Mouse (Mus musculus) myocyte (in vitro differentiated cells): Measurements from ENCODE around the gene Riox1. TPM values are rescaled to one million over a fixed set of nuclear protein-coding genes. Genes with fewer than 3 reads are reported as not detected.

Experiments used
- H3K27me3 ChIP-seq: one replicate; pipeline ENCODE4 v1.6.1; 2011; ENCODE audit not compliant: control insufficient read depth, insufficient read depth, insufficient read length
- H3K36me3 ChIP-seq: one replicate; pipeline ENCODE4 v1.6.1; 2011; ENCODE audit not compliant: control insufficient read depth, insufficient read depth
- H3K4me2 ChIP-seq: one replicate; pipeline ENCODE4 v1.6.1; 2011; ENCODE audit warnings: low read depth, control low read depth
- H3K4me3 ChIP-seq: one replicate; pipeline ENCODE4 v1.5.1; 2011; ENCODE audit warnings: mild to moderate bottlenecking, control low read depth, moderate library complexity
- H3K79me2 ChIP-seq: one replicate; pipeline ENCODE4 v1.6.1; 2011; ENCODE audit not compliant: control insufficient read depth, insufficient read depth
- H3ac ChIP-seq: one replicate; pipeline ENCODE4 v1.6.1; 2011; ENCODE audit not compliant: control insufficient read depth, insufficient read length
- CEBPB ChIP-seq: IDR thresholded peaks from 2 replicates; pipeline ENCODE4 v1.6.1; 2011; ENCODE audit warnings: mild to moderate bottlenecking, moderate library complexity; ENCODE audit not compliant: poor library complexity, insufficient read depth, severe bottlenecking
- E2F4 ChIP-seq: IDR thresholded peaks from one replicate; pipeline ENCODE4 v1.6.1; 2011; ENCODE audit warnings: mild to moderate bottlenecking, control low read depth, moderate library complexity; ENCODE audit not compliant: insufficient read depth
- MAX ChIP-seq: IDR thresholded peaks from one replicate; pipeline ENCODE4 v1.6.1; 2011; ENCODE audit warnings: low read depth, mild to moderate bottlenecking, control low read depth
- MYOD1 ChIP-seq, 3 experiments: IDR thresholded peaks; one replicate each; pipeline ENCODE4 v1.6.1; 2011; ENCODE audit warnings: control low read depth in 2 of 3, low read depth in 2 of 3, mild to moderate bottlenecking in 2 of 3, moderate library complexity in 1 of 3; ENCODE audit not compliant: insufficient read length in 2 of 3, control insufficient read depth in 1 of 3
- MYOG ChIP-seq, 3 experiments: IDR thresholded peaks; one replicate each; pipeline ENCODE4 v1.6.1; 2011; ENCODE audit warnings: control low read depth in 2 of 3, low read depth in 2 of 3, mild to moderate bottlenecking in 2 of 3; ENCODE audit not compliant: insufficient read length in 2 of 3, control insufficient read depth in 1 of 3, insufficient read depth in 1 of 3
- POLR2A ChIP-seq: IDR thresholded peaks from one replicate; pipeline ENCODE4 v1.6.1; 2011; ENCODE audit warnings: low read depth, mild to moderate bottlenecking, control low read depth, moderate library complexity; ENCODE audit not compliant: insufficient read length
- POLR2AphosphoS2 ChIP-seq: IDR thresholded peaks from one replicate; pipeline ENCODE4 v1.6.1; 2011; ENCODE audit warnings: low read depth, control low read depth; ENCODE audit not compliant: insufficient read length
- REST ChIP-seq: IDR thresholded peaks from one replicate; pipeline ENCODE4 v1.6.1; 2011; ENCODE audit warnings: mild to moderate bottlenecking, control low read depth, moderate library complexity; ENCODE audit not compliant: insufficient read depth, insufficient read length
- SRF ChIP-seq: IDR thresholded peaks from one replicate; pipeline ENCODE4 v1.6.1; 2011; ENCODE audit warnings: low read depth; ENCODE audit not compliant: control insufficient read depth, insufficient read length
- TCF12 ChIP-seq: IDR thresholded peaks from one replicate; pipeline ENCODE4 v1.6.1; 2011; ENCODE audit warnings: mild to moderate bottlenecking, control low read depth; ENCODE audit not compliant: poor library complexity, insufficient read depth, severe bottlenecking
- TCF3 ChIP-seq: IDR thresholded peaks from one replicate; pipeline ENCODE4 v1.6.1; 2011; ENCODE audit warnings: low read depth, control low read depth; ENCODE audit not compliant: insufficient read length
- USF1 ChIP-seq: IDR thresholded peaks from one replicate; pipeline ENCODE4 v1.6.1; 2011; ENCODE audit warnings: low read depth, mild to moderate bottlenecking, control low read depth, moderate library complexity
- polyA plus RNA-seq: library from polyadenylated mRNA; unstranded; fragments of >200 nt; fragmentation: generic; extraction: Trizol; gene quantifications from one replicate; pipeline ENCODE4 v1.2.1, GENCODE M21; 2012; ENCODE audit warnings: missing spikeins

The Riox1 gene
- polyA plus RNA-seq, 1 experiment = 14.2 TPM

DNA sequence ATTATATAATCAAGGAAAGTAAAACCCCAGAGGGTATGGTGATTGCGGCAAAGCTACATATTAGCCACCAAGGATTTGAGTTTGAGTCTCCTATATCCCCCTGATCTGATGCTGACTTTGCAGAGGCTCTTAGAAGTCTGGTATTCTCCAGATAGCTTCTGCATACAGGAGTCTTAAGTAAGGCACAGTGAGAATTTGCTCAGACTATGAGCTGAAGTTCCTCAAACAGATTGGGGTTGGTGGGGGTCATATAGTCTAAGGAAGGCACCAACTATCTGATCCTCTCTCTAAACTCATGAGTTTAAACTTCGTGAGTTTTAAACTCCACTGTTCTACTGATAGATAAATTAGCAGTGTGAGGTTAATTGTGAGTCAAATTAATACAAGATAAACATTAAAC is 11.1 kb upstream of the Riox1 start:
- H3K27me3 ChIP-seq = no peaks in the 10 kb centered on the region
- no peaks in the 10 kb centered on the region for H3K36me3 ChIP-seq
- no peak overlapping the region for H3ac ChIP-seq
- no peak overlapping the region for H3K4me3 ChIP-seq
- H3K79me2 ChIP-seq = no peaks in the 10 kb centered on the region
- H3K4me2 ChIP-seq = no peak overlapping the region
- TF ChIP-seq POLR2A (no peak), MYOG (IDR thresholded peaks at IDR 0.05; ENCODE audit: control insufficient read depth in 1 of 3, insufficient read depth in 1 of 3, insufficient read length in 2 of 3, low read depth in 2 of 3) (no peak), CEBPB (no peak), TCF3 (no peak), USF1 (no peak), E2F4 (no peak), MYOD1 (IDR thresholded peaks at IDR 0.05; ENCODE audit: control insufficient read depth in 1 of 3, insufficient read length in 2 of 3, low read depth in 2 of 3) (no peak), REST (no peak), POLR2AphosphoS2 (no peak), TCF12 (no peak), SRF (no peak), MAX (no peak)

- Histone ChIP-seq H3ac (no peak overlapping the region), H3K4me2 (no peak overlapping the region), H3K27me3 (no peaks in the 10 kb centered on the region), H3K4me3 (no peak overlapping the region), H3K36me3 (no peaks in the 10 kb centered on the region), H3K79me2 (no peaks in the 10 kb centered on the region)
- TF ChIP-seq MYOD1 (IDR thresholded peaks at IDR 0.05; ENCODE audit: control insufficient read depth in 1 of 3, insufficient read length in 2 of 3, low read depth in 2 of 3) (no peak), USF1 (no peak), TCF3 (no peak), POLR2A (no peak), REST (no peak), POLR2AphosphoS2 (no peak), MYOG (IDR thresholded peaks at IDR 0.05; ENCODE audit: control insufficient read depth in 1 of 3, insufficient read depth in 1 of 3, insufficient read length in 2 of 3, low read depth in 2 of 3) (no peak), TCF12 (no peak), MAX (no peak), SRF (no peak), E2F4 (no peak), CEBPB (no peak)
These were observed 10.4 kb upstream of the Riox1 start for GRCm38 (mm10) chr12:83940031-83940430.

- TF ChIP-seq TCF3 = no peak
- TF ChIP-seq USF1 = no peak
- TF ChIP-seq REST = no peak
- no peak for TF ChIP-seq POLR2AphosphoS2
- no peak for TF ChIP-seq TCF12
- TF ChIP-seq POLR2A = no peak
- no peak for TF ChIP-seq CEBPB
- no peak for TF ChIP-seq MAX
- no peak for TF ChIP-seq E2F4
- TF ChIP-seq SRF = no peak
- no peak for TF ChIP-seq MYOD1 (IDR thresholded peaks at IDR 0.05; ENCODE audit: control insufficient read depth in 1 of 3, insufficient read length in 2 of 3, low read depth in 2 of 3)
- no peak for TF ChIP-seq MYOG (IDR thresholded peaks at IDR 0.05; ENCODE audit: control insufficient read depth in 1 of 3, insufficient read depth in 1 of 3, insufficient read length in 2 of 3, low read depth in 2 of 3)
- Histone ChIP-seq H3K4me3 (no peak overlapping the region), H3ac (no peak overlapping the region)
These were observed 8.5 kb upstream of the Riox1 start for GRCm38 (mm10) chr12:83941938-83942337.

DNA sequence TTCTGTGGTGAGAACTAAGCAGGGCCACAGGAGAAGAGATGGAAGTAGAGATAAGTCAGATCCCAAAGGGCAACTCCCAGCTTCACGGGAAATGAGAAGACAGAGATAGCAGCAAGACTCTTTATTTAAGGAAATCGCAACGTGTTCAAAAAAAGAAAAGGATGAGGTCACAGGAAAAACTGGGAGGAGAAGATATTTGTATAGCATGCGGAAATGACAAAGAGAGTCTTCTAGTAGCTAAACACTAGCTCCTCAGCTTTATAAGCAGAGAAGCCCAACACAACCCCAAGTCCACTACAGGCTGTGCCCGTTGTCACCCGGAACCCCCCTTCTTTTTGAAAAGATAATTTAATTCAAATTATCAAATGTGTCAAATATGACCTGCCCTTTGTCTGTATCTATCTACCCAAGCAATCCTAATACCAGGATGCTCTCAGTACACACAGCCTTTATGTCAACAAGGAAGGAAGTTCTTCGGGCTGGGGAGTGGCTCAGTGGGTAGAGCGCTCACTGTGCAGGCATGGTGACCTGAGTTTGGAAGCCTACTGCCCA is 3.1 kb upstream of the Riox1 start:
- no peak for TF ChIP-seq TCF12
- no peak for TF ChIP-seq MAX
- no peak for TF ChIP-seq MYOD1 (IDR thresholded peaks at IDR 0.05; ENCODE audit: control insufficient read depth in 1 of 3, insufficient read length in 2 of 3, low read depth in 2 of 3)
- no peak for TF ChIP-seq TCF3
- TF ChIP-seq POLR2AphosphoS2 = no peak
- Histone ChIP-seq H3K27me3 (no peaks in the 10 kb centered on the region), H3ac (no peak overlapping the region), H3K4me3 (no peak overlapping the region), H3K4me2 (no peak overlapping the region), H3K79me2 (peaks cover 12% of the 10 kb centered on the region), H3K36me3 (no peaks in the 10 kb centered on the region)

More at GRCm38 (mm10) chr12:83941938-83942337, 8.5 kb upstream of the Riox1 start:
- Histone ChIP-seq H3K27me3 (no peaks in the 10 kb centered on the region), H3K79me2 (no peaks in the 10 kb centered on the region), H3K4me2 (no peak overlapping the region), H3K36me3 (no peaks in the 10 kb centered on the region)

DNA sequence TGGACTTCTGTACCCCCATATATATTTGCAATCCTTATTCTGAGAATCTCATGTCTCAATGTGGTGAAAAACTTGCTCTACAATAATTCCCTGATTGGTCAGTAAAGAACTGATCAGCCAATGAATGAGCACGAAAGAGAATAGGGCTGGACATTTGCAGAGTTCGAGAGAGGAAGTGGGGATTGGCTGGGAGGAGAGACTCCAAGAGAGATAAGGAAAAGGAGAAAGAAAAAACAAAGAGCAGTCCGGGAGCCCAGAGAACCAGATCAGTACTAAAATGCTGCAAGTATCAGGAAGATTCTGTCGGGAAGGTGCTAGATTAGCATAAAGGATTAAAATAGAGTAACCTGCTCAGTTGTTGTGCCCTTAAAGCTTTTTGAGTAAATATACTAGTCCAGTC is 1.4 kb upstream of the Riox1 start:
- Histone ChIP-seq H3K36me3 (no peaks in the 10 kb centered on the region), H3K4me2 (no peak overlapping the region), H3K4me3 (no peak overlapping the region), H3ac (no peak overlapping the region), H3K27me3 (no peaks in the 10 kb centered on the region), H3K79me2 (peaks cover 20% of the 10 kb centered on the region)
- TF ChIP-seq POLR2AphosphoS2 (no peak), MYOG (IDR thresholded peaks at IDR 0.05; ENCODE audit: control insufficient read depth in 1 of 3, insufficient read depth in 1 of 3, insufficient read length in 2 of 3, low read depth in 2 of 3) (no peak)
